Mouse (Mus musculus) ES-Bruce4 (cell line): ENCODE results near the gene Zfp318. TPM values are rescaled to one million over a fixed set of nuclear protein-coding genes. Genes with fewer than 3 reads are reported as not detected.

Experiments
- H3K27ac ChIP-seq: 2 replicates; pipeline ENCODE4 v1.5.1; 2012; ENCODE audit warnings: low read length, inconsistent platforms; ENCODE audit not compliant: insufficient read depth
- H3K27me3 ChIP-seq: 2 replicates; pipeline ENCODE4 v1.6.1; 2012; ENCODE audit warnings: mild to moderate bottlenecking, low read length, inconsistent platforms; ENCODE audit not compliant: control insufficient read depth, poor library complexity, insufficient read depth, severe bottlenecking
- H3K36me3 ChIP-seq: 2 replicates; pipeline ENCODE4 v1.6.1; 2012; ENCODE audit warnings: inconsistent platforms, mild to moderate bottlenecking, low read length, moderate library complexity; ENCODE audit not compliant: control insufficient read depth, poor library complexity, insufficient read depth, severe bottlenecking
- H3K4me1 ChIP-seq: one replicate; pipeline ENCODE4 v1.8.1; 2011; ENCODE audit warnings: low read length; ENCODE audit not compliant: control insufficient read depth, insufficient read depth
- H3K4me3 ChIP-seq: 2 replicates; pipeline ENCODE4 v1.5.1; 2011; ENCODE audit warnings: low read depth, mild to moderate bottlenecking, low read length
- H3K9ac ChIP-seq: 2 replicates; pipeline ENCODE4 v1.6.1; 2012; ENCODE audit warnings: low read depth, mild to moderate bottlenecking, inconsistent platforms; ENCODE audit not compliant: poor library complexity, severe bottlenecking
- H3K9me3 ChIP-seq: replicated peaks from 2 replicates; pipeline ENCODE4 v1.6.1; 2012; ENCODE audit warnings: mild to moderate bottlenecking, low read length, inconsistent platforms; ENCODE audit not compliant: control insufficient read depth, poor library complexity, insufficient read depth, severe bottlenecking
- CTCF ChIP-seq: IDR thresholded peaks from one replicate; pipeline ENCODE4 v1.8.1; 2011; ENCODE audit warnings: low read depth, low read length
- EP300 ChIP-seq: IDR thresholded peaks from 2 replicates; pipeline ENCODE4 v1.6.1; 2011; ENCODE audit warnings: low read depth, low read length; ENCODE audit not compliant: insufficient read depth
- POLR2A ChIP-seq: IDR thresholded peaks from one replicate; pipeline ENCODE4 v1.8.1; 2011; ENCODE audit warnings: low read length; ENCODE audit not compliant: insufficient read depth
- polyA plus RNA-seq: library from polyadenylated mRNA; stranded (reverse); fragments of >200 nt; gene quantifications from 2 replicates; pipeline ENCODE4 v1.2.4, GENCODE M21; 2011; ENCODE audit warnings: low read depth; ENCODE audit not compliant: missing spikeins, insufficient read depth, insufficient read length

Gene Zfp318
- polyA plus RNA-seq, 1 experiment: 62.7 TPM

GRCm38 (mm10) chr17:46462226-46462625 lies 78.7 kb downstream of the Zfp318 start:
- TF ChIP-seq CTCF: no peak
- no peak for TF ChIP-seq EP300
- TF ChIP-seq POLR2A: no peak
- Histone ChIP-seq H3K36me3 (no peaks in the 10 kb centered on the region), H3K27me3 (no peaks in the 10 kb centered on the region), H3K27ac (no peak overlapping the region), H3K9me3 (no peaks in the 10 kb centered on the region), H3K4me3 (no peak overlapping the region), H3K4me1 (no peaks in the 10 kb centered on the region), H3K9ac (no peak overlapping the region)

DNA sequence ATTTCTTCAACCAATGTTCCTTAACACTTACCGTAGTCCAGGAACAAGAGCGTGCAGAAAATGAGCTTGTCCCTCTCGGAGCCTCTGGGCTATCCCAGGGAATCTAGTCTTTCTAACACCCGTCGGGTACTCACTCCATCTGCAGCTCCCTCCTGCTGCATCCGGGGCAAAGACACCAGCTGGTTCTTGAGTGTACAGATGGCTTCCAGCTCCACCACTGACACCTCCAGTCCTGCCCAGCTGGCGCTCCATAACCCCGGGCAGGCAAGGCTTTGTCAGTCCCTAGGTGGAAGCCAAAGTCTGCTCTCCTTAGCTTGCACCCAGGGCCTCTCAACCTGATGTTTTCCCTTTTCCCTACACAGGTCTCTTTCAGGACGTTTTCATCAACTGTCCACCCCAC lies 84.3 kb downstream of the Zfp318 start:
- no peaks in the 10 kb centered on the region for H3K9me3 ChIP-seq
- H3K27me3 ChIP-seq: no peaks in the 10 kb centered on the region
- TF ChIP-seq CTCF (no peak), POLR2A (no peak), EP300 (no peak)
- H3K4me1 ChIP-seq: no peaks in the 10 kb centered on the region
- no peak overlapping the region for H3K4me3 ChIP-seq
- no peak overlapping the region for H3K27ac ChIP-seq
- no peaks in the 10 kb centered on the region for H3K36me3 ChIP-seq
- no peak overlapping the region for H3K9ac ChIP-seq

Other genes with a start within 250 kb of the Zfp318 start
- 1.0 and 1.5 TPM in 2 replicates for gene Rsph9, start 239.5 kb upstream of the Zfp318 start, polyA plus RNA-seq
- 10.3 and 14.8 TPM in 2 replicates for gene Mad2l1bp, start 230.2 kb upstream of the Zfp318 start, polyA plus RNA-seq
- 23.5 and 25.8 TPM in 2 replicates for gene Gtpbp2, start 222.7 kb upstream of the Zfp318 start, polyA plus RNA-seq
- 28.1 and 30.1 TPM in 2 replicates for gene Polh, start 181.1 kb upstream of the Zfp318 start, polyA plus RNA-seq
- gene Xpo5, start 180.9 kb upstream of the Zfp318 start, polyA plus RNA-seq: 77.8 and 79.1 TPM in 2 replicates
- 106 and 133 TPM in 2 replicates for gene Polr1c, start 135.7 kb upstream of the Zfp318 start, polyA plus RNA-seq
- 57.0 and 64.0 TPM in 2 replicates for gene Yipf3, start 135.7 kb upstream of the Zfp318 start, polyA plus RNA-seq
- gene Lrrc73, start 130.2 kb upstream of the Zfp318 start, polyA plus RNA-seq: 0.57 and 0.68 TPM in 2 replicates
- 71.5 and 75.2 TPM in 2 replicates for gene Tjap1, start 100.7 kb upstream of the Zfp318 start, polyA plus RNA-seq
- gene Dlk2, start 86.3 kb upstream of the Zfp318 start, polyA plus RNA-seq: 0.91 and 1.3 TPM in 2 replicates
- 3.9 and 4.4 TPM in 2 replicates for gene Abcc10, start 55.4 kb upstream of the Zfp318 start, polyA plus RNA-seq
- 1.3 TPM in 1 of 2 replicates, not detected in the other for gene Crip3, start 45.2 kb downstream of the Zfp318 start, polyA plus RNA-seq
- 6.0 and 6.1 TPM in 2 replicates for gene Slc22a7, start 54.7 kb downstream of the Zfp318 start, polyA plus RNA-seq
- 0.90 and 1.3 TPM in 2 replicates for gene Ttbk1, start 103.9 kb downstream of the Zfp318 start, polyA plus RNA-seq
- 21.8 and 24.1 TPM in 2 replicates for gene Dnph1, start 113.0 kb downstream of the Zfp318 start, polyA plus RNA-seq
- gene Cul9, start 162.7 kb downstream of the Zfp318 start, polyA plus RNA-seq: 4.4 and 6.2 TPM in 2 replicates
- gene Srf, start 172.4 kb downstream of the Zfp318 start, polyA plus RNA-seq: 40.5 and 42.0 TPM in 2 replicates
- 110 and 113 TPM in 2 replicates for gene Ptk7, start 245.8 kb downstream of the Zfp318 start, polyA plus RNA-seq